ENCODE assay signal across 8 mouse cellular contexts in the genomic region with DNA sequence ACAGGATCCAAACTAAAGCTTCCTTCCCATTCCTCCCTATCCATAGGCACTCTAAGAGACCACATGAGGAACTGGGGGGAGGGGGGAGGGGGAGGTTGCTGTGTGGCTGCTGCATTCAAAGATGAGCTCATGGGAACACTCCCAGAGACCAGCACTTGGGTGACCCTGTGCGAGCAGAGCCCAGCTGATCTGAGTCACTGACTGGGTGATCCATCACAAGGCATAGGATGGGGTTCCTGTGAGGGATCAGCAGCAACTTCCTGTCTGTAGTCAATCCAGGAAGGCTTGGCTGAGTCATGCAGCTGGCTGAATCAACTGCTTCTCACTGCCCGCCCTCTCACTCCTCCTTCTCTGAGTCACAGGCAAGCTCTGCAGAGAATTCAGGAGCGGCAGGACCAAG.
DNase-seq lines count a peak whose midpoint lies in the region; ATAC-seq and TF ChIP-seq lines count a peak whose summit lies in the region.

No protein-coding gene starts in this region.

- H3K36me3 ChIP-seq in small intestine, adult 2 months (ENCODE audit: control insufficient read depth, insufficient read depth, low read length), result no peaks in the 10 kb centered on the region

- peak; percentile 99 for ATAC-seq in granulocyte monocyte progenitor cell, adult 5-6 weeks (replicated peaks; ENCODE audit: poor library complexity, severe bottlenecking)
- 0 out of 2 replicates have a peak, but pooled peaks have one; percentile 12 for ATAC-seq in megakaryocyte-erythroid progenitor cell, adult 5-6 weeks (replicated peaks; ENCODE audit: low FRiP score, low TSS enrichment, poor library complexity, severe bottlenecking)
- no peak for ATAC-seq in erythroblast, adult 5-6 weeks (replicated peaks; ENCODE audit: low FRiP score, poor library complexity, severe bottlenecking)

- peak; percentile 10 for DNase-seq in T-cell, adult 2 months (ENCODE audit: low spot score)
- DNase-seq in embryo, embryonic 9.5 days (ENCODE audit: extremely low spot score), result peak; percentile 46
- DNase-seq in kidney, adult 11 months, result peak; percentile 82
- DNase-seq in left cerebral cortex, postnatal 36 days (ENCODE audit: low spot score in 2 of 2), result peak; percentile 77 to 78

- no peak for TF ChIP-seq CTCF in small intestine, adult 2 months (IDR thresholded peaks at IDR 0.05; ENCODE audit: extremely low read depth, insufficient read length, insufficient replicate concordance, low read depth, low read length)

- TF ChIP-seq POLR2A in small intestine, adult 2 months (IDR thresholded peaks at IDR 0.05; ENCODE audit: low read depth, low read length), result no peak

- peaks cover 8% of the 10 kb centered on the region for H3K4me1 ChIP-seq in small intestine, adult 2 months (ENCODE audit: control insufficient read depth, insufficient read depth, insufficient read length, low read length)

- no peak overlapping the region for H3K4me3 ChIP-seq in small intestine, adult 2 months (ENCODE audit: low read depth, low read length)

- peak overlapping the region; percentile 43; the same call in 1 of the 2 replicates for H3K27ac ChIP-seq in small intestine, adult 2 months (ENCODE audit: insufficient read depth, low read depth, low read length)

- intact Hi-C loops in left cerebral cortex, postnatal 36 days (cut with DNase I), result loop anchor here (5.0 kb wide), 2 partner anchors 73 to 82 kb away; no protein-coding TSS in a partner anchor

- WGBS in small intestine, adult 2 months, result 6% methylated on average over 3 of the region's 3 CpGs

- no peaks in the 10 kb centered on the region for H3K27me3 ChIP-seq in small intestine, adult 2 months (ENCODE audit: control insufficient read depth, insufficient read depth, low read length)

Comparison
In these comparisons a context has a peak if more than half of its experiments do, and no peak if none do; other contexts are left out.
1. DNase-seq: peak in every context shown above with its lines; median percentile 82 in kidney, adult 11 months; 78 in left cerebral cortex, postnatal 36 days; 46 in embryo, embryonic 9.5 days; 10 in T-cell, adult 2 months.